Mouse (Mus musculus): ENCODE measurements at regions not wholly inside any gene's neighbourhood (a gene's known extent, or its start where the extent isn't known, plus 50 kb on each side); places are given as distances from the start of the nearest gene placed in this dataset.

DNA sequence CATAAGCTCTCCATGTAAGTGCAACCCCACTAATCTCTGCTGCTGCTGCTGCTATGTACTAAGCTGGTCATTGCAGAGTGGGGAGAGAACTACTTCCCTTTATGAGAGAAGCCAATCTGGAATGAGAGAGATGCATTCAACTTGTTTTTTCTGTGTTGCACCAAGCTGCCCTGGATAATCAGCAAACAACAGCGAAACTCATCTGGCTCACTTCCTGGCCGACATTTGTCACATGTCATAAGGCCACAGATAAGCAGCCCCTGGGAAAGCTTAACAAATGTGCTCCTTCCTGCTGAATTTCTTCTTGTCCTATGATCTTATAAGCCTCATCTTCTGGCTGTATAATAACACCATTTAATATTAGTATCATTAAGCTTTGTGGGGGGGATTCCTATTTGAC is 224.5 kb downstream of the Ube2cbp start:
- Histone ChIP-seq H3K4me2 (replicated peaks) (no peak overlapping the region), H3K4me3 (no peak overlapping the region), H3K27ac (no peak overlapping the region), H3K9me3 (replicated peaks) (no peaks in the 10 kb centered on the region; the same call in 1 of the 2 replicates), H3K9ac (no peak overlapping the region), H3K4me1 (no peaks in the 10 kb centered on the region), H3K36me3 (no peaks in the 10 kb centered on the region), H3K27me3 (no peaks in the 10 kb centered on the region)
- 57% methylated on average over 2 of the region's 2 CpGs for WGBS
- ATAC-seq (ENCODE audit: low FRiP score) = no peak

DNA sequence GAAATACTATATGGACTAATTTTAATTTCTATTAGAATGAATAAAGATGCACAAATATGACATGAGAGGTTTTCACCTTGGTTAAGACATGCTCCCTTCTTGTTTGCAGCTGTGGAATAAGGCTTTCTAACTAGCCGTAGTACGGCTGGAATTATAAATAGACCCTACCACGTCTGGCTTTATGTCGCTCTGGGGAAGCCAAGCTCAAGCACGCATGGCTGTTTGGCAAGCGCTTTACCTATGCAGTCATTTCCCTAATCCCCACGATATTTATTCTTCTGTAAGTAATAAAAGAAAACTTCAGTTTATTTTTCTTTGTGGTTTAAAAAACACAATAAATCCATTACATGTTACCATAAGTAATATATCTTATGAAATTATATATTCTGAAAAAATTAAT is 223.9 kb downstream of the Ube2cbp start:
- Histone ChIP-seq H3K9me3 (replicated peaks) (no peaks in the 10 kb centered on the region; the same call in 1 of the 2 replicates), H3K4me3 (no peak overlapping the region), H3K36me3 (no peaks in the 10 kb centered on the region), H3K9ac (no peak overlapping the region), H3K4me1 (no peaks in the 10 kb centered on the region), H3K4me2 (replicated peaks) (no peak overlapping the region), H3K27me3 (no peaks in the 10 kb centered on the region), H3K27ac (no peak overlapping the region)
- ATAC-seq (ENCODE audit: low FRiP score) = no peak
- WGBS = 76% methylated on average over 7 of the region's 7 CpGs

DNA sequence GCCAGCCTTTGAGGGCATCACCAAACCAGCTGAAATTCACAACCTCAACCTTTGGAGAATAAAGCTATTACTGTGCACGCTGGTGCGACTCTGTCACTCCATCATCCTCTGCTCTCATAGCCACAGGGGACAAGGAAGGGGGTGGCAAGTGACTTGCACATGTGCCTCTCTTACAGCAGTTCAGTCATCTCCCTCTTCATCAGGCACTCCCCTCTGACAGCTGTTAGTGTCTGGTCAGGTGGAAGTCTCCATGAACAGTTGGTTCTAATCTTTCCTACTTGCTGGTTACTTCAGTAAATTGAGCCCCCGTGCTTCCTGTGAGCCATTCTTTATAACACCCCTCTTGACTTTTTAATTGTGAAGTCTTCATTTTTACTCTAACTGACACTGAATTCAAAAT is 214.6 kb downstream of the Ube2cbp start:
- Histone ChIP-seq H3K4me3 (no peak overlapping the region), H3K27ac (no peak overlapping the region), H3K4me2 (replicated peaks) (no peak overlapping the region), H3K9me3 (replicated peaks) (no peaks in the 10 kb centered on the region), H3K4me1 (no peaks in the 10 kb centered on the region), H3K27me3 (no peaks in the 10 kb centered on the region), H3K9ac (no peak overlapping the region), H3K36me3 (no peaks in the 10 kb centered on the region)
- ATAC-seq (ENCODE audit: low FRiP score) = no peak
- 84% methylated on average over 3 of the region's 3 CpGs for WGBS

DNA sequence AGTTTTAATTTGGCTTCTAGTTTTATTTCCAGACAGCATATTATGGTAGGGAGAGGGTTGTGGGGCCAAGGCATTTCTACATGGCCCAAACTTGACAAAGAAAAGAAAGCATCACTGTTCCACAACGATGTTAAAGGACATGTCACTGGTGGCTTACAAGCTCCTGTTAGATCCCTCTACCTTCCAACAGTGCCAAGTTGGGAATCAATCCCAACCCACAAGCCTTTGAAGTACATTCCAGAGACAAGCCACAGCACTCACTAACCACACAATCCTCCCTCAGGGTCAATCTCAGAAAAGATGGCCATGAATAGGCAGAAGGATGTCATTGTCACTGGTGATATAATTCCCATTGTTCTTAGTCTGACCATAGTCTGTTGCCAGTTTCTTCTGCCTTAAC is 213.4 kb downstream of the Ube2cbp start:
- H3K9me3 ChIP-seq (replicated peaks) = no peaks in the 10 kb centered on the region
- no peak overlapping the region for H3K9ac ChIP-seq
- no peaks in the 10 kb centered on the region for H3K36me3 ChIP-seq
- no peak overlapping the region for H3K27ac ChIP-seq
- no peaks in the 10 kb centered on the region for H3K27me3 ChIP-seq
- WGBS = 87% methylated on average over 1 of the region's 1 CpGs
- H3K4me3 ChIP-seq = no peak overlapping the region
- no peak for ATAC-seq (ENCODE audit: low FRiP score)
- H3K4me2 ChIP-seq (replicated peaks) = no peak overlapping the region
- H3K4me1 ChIP-seq = no peaks in the 10 kb centered on the region
